Mouse (Mus musculus): ENCODE measurements around the gene Slc22a17. TPM values are rescaled to one million over a fixed set of nuclear protein-coding genes. Genes with fewer than 3 reads are reported as not detected.
"Not testable (repeated sequence)": the region's sequence is repeated elsewhere in the genome, so short reads cannot be mapped to it uniquely, and the experiment has no call there.

Slc22a17 gene
- polyA plus RNA-seq, 1 experiment, result 0.01 TPM

DNA sequence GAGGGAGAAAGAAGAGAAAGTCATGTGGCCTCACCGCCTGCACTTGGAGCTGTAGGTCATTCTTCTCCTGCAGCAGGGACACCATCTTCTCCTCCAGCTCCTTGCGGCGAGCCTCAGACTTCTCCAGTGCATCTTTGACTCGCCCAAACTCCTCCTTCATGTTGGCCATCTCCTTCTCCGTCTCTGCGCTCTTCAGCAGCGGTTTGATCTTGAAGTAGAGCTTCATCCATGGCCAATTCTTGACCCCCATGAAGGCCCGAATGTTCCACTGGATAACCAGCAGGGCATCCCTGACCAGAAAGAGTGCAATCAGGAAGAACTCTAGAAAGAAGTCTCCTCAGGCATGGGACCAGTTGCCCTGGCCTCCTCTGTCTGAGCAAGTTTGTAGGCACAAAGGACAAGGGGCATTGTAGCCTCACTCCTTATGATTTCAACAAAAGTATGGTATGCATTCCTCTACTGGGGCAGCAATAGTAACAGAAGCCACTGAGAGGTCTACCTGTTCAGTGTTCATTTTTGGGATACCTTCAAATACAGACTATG, 40.8 kb upstream of the Slc22a17 start:
- H3K36me3 ChIP-seq (ENCODE audit: control insufficient read depth), result no peaks in the 10 kb centered on the region
- H3K9me3 ChIP-seq (ENCODE audit: control insufficient read depth, low read length), result no peaks in the 10 kb centered on the region
- no peaks in the 10 kb centered on the region for H3K4me1 ChIP-seq (ENCODE audit: control insufficient read depth)
- TF ChIP-seq GATA1 (IDR thresholded peaks at IDR 0.05; ENCODE audit: low read length) (no peak), TAL1 (IDR thresholded peaks at IDR 0.05; ENCODE audit: low read length) (no peak)
- no peak overlapping the region for H3K4me3 ChIP-seq (replicated peaks)
- no peaks in the 10 kb centered on the region for H3K27me3 ChIP-seq (ENCODE audit: control insufficient read depth)

DNA sequence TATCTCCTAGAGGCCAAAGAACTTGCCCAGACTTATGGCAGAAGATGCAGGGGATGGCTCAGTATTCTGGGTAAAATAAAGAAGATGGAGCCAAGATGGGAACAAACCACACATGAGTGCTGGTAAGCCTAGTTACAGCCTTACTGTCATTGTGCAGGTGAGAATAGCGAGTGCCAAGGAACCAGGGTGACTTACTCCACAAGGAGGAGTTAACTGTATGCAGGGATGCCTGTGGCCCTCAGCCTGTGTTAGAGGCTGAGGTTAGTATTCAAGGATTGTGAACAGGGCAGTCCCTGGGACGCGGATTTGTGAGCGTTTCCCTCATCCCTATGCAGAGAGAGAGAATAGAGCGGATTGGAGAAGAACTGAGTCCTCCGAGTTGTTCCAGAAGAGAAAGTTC, 38.7 kb upstream of the Slc22a17 start:
- H3K27me3 ChIP-seq (ENCODE audit: control insufficient read depth), result no peaks in the 10 kb centered on the region
- no peaks in the 10 kb centered on the region for H3K4me1 ChIP-seq (ENCODE audit: control insufficient read depth)
- H3K9me3 ChIP-seq (ENCODE audit: control insufficient read depth, low read length), result no peaks in the 10 kb centered on the region
- H3K36me3 ChIP-seq (ENCODE audit: control insufficient read depth), result no peaks in the 10 kb centered on the region
- TF ChIP-seq GATA1 (IDR thresholded peaks at IDR 0.05; ENCODE audit: low read length), result no peak
- no peak for TF ChIP-seq TAL1 (IDR thresholded peaks at IDR 0.05; ENCODE audit: low read length)
- H3K4me3 ChIP-seq (replicated peaks), result no peak overlapping the region

DNA sequence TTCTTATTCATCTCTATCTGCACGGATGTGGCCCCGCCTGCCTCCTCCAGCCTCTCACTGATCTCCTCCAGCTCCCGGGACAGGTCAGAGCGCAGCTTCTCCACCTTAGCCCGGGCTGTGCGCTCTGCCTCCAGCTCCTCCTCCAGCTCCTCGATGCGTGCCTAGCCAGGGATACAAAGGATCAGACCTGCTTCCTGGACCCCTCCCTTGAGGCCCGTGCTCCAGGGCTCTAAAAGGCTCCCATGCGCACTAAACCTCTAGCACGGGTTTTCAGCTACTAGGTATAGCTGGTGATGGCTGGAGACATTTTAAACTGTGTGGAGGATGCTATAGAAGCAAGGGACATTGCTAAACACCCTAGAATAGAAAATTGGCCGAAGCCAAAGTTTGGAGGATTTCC, 37.6 kb upstream of the Slc22a17 start:
- Histone ChIP-seq H3K36me3 (ENCODE audit: control insufficient read depth) (no peaks in the 10 kb centered on the region), H3K9me3 (ENCODE audit: control insufficient read depth, low read length) (no peaks in the 10 kb centered on the region), H3K27me3 (ENCODE audit: control insufficient read depth) (no peaks in the 10 kb centered on the region), H3K4me3 (replicated peaks) (no peak overlapping the region), H3K4me1 (ENCODE audit: control insufficient read depth) (no peaks in the 10 kb centered on the region)
- TF ChIP-seq GATA1 (IDR thresholded peaks at IDR 0.05; ENCODE audit: low read length) (no peak), TAL1 (IDR thresholded peaks at IDR 0.05; ENCODE audit: low read length) (no peak)

- H3K36me3 ChIP-seq (ENCODE audit: control insufficient read depth), result no peaks in the 10 kb centered on the region
- no peaks in the 10 kb centered on the region for H3K4me1 ChIP-seq (ENCODE audit: control insufficient read depth)
- no peak for TF ChIP-seq GATA1 (IDR thresholded peaks at IDR 0.05; ENCODE audit: low read length)
- H3K4me3 ChIP-seq (replicated peaks), result no peak overlapping the region
- no peaks in the 10 kb centered on the region for H3K27me3 ChIP-seq (ENCODE audit: control insufficient read depth)
- no peaks in the 10 kb centered on the region for H3K9me3 ChIP-seq (ENCODE audit: control insufficient read depth, low read length)
These were observed 35.8 kb upstream of the Slc22a17 start for GRCm38 (mm10) chr14:54948781-54949180.

- not testable (repeated sequence) for H3K4me1 ChIP-seq (ENCODE audit: control insufficient read depth); H3K9me3 ChIP-seq (ENCODE audit: control insufficient read depth, low read length); H3K27me3 ChIP-seq (ENCODE audit: control insufficient read depth); H3K36me3 ChIP-seq (ENCODE audit: control insufficient read depth); H3K4me3 ChIP-seq (replicated peaks)
These were observed 34.1 kb upstream of the Slc22a17 start for GRCm38 (mm10) chr14:54947008-54947407.

DNA sequence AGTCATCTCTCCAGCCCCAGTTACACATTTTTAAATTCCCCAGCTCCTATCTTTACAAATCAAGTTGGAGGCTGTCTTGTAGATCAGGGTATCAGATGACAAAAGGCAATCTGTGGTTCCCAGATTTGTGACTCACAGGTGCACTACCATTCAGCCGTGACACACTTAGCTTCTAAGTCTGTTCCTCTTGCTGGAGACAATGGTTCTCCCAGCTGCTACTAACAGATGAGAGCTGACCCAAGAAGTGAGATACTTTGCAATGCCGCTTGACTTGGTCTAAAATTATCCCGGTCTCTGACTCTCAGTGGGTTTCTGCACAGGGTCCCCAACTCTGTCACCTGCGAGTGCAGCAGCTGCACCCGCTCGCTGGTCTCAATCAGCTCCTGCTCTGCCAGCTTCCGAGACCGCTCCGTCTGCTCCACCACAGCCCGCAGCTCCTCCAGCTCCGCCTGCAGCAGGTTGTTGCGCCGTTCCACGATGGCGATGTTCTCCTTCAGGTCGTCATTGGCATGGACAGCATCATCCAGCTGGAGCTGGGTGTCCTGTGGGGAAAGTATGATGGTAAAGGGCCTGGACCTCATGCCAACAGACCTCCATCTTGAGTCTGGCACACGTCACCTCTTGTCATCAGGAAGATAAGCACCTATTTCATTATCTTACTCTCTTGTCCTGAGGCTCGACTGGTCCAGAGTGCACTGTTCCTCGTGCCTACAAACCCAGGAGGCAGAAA, 33.2 kb upstream of the Slc22a17 start:
- H3K9me3 ChIP-seq (ENCODE audit: control insufficient read depth, low read length), result no peaks in the 10 kb centered on the region
- H3K4me1 ChIP-seq (ENCODE audit: control insufficient read depth), result no peaks in the 10 kb centered on the region
- TF ChIP-seq TAL1 (IDR thresholded peaks at IDR 0.05; ENCODE audit: low read length) (no peak), GATA1 (IDR thresholded peaks at IDR 0.05; ENCODE audit: low read length) (no peak)
- no peak overlapping the region for H3K4me3 ChIP-seq (replicated peaks)
- H3K27me3 ChIP-seq (ENCODE audit: control insufficient read depth), result no peaks in the 10 kb centered on the region
- H3K36me3 ChIP-seq (ENCODE audit: control insufficient read depth), result no peaks in the 10 kb centered on the region

- no peaks in the 10 kb centered on the region for H3K27me3 ChIP-seq (ENCODE audit: control insufficient read depth)
- TF ChIP-seq TAL1 (IDR thresholded peaks at IDR 0.05; ENCODE audit: low read length) (no peak), GATA1 (IDR thresholded peaks at IDR 0.05; ENCODE audit: low read length) (no peak)
- H3K4me3 ChIP-seq (replicated peaks), result no peak overlapping the region
These were observed 32.0 kb upstream of the Slc22a17 start for GRCm38 (mm10) chr14:54944939-54945338.

GRCm38 (mm10) chr14:54943971-54944370, 31.0 kb upstream of the Slc22a17 start:
- no peaks in the 10 kb centered on the region for H3K9me3 ChIP-seq (ENCODE audit: control insufficient read depth, low read length)
- no peaks in the 10 kb centered on the region for H3K27me3 ChIP-seq (ENCODE audit: control insufficient read depth)
- no peak overlapping the region for H3K4me3 ChIP-seq (replicated peaks)
- H3K4me1 ChIP-seq (ENCODE audit: control insufficient read depth), result no peaks in the 10 kb centered on the region
- no peaks in the 10 kb centered on the region for H3K36me3 ChIP-seq (ENCODE audit: control insufficient read depth)
- TF ChIP-seq TAL1 (IDR thresholded peaks at IDR 0.05; ENCODE audit: low read length) (no peak), GATA1 (IDR thresholded peaks at IDR 0.05; ENCODE audit: low read length) (no peak)

More at GRCm38 (mm10) chr14:54944939-54945338, 32.0 kb upstream of the Slc22a17 start:
- Histone ChIP-seq H3K36me3 (ENCODE audit: control insufficient read depth) (no peaks in the 10 kb centered on the region), H3K9me3 (ENCODE audit: control insufficient read depth, low read length) (no peaks in the 10 kb centered on the region), H3K4me1 (ENCODE audit: control insufficient read depth) (no peaks in the 10 kb centered on the region)

GRCm38 (mm10) chr14:54942479-54942878, 29.5 kb upstream of the Slc22a17 start:
- TF ChIP-seq GATA1 (IDR thresholded peaks at IDR 0.05; ENCODE audit: low read length) (no peak), TAL1 (IDR thresholded peaks at IDR 0.05; ENCODE audit: low read length) (no peak)
- Histone ChIP-seq H3K4me1 (ENCODE audit: control insufficient read depth) (no peaks in the 10 kb centered on the region), H3K27me3 (ENCODE audit: control insufficient read depth) (no peaks in the 10 kb centered on the region), H3K36me3 (ENCODE audit: control insufficient read depth) (no peaks in the 10 kb centered on the region), H3K4me3 (replicated peaks) (no peak overlapping the region), H3K9me3 (ENCODE audit: control insufficient read depth, low read length) (no peaks in the 10 kb centered on the region)

All from erythroblast, embryonic 14.5 days (primary cell).